Mouse (Mus musculus) ES-E14 (cell line): ENCODE data around the gene Ccn6. TPM values are rescaled to one million over a fixed set of nuclear protein-coding genes. Genes with fewer than 3 reads are reported as not detected.

Experiments used
- DNase-seq: peaks from one replicate; pipeline ENCODE4 v3.0.0-alpha.2; 2013; ENCODE audit warnings: low read depth, low spot score
- H3K27ac ChIP-seq: 2 replicates; pipeline ENCODE4 v1.5.1; 2012; ENCODE audit warnings: low read depth, mild to moderate bottlenecking, low read length, moderate library complexity, mixed read lengths; ENCODE audit not compliant: poor library complexity, insufficient read depth, severe bottlenecking
- H3K36me3 ChIP-seq: 2 replicates; pipeline ENCODE4 v1.6.1; 2012; ENCODE audit warnings: mild to moderate bottlenecking, low read length, moderate library complexity, mixed read lengths; ENCODE audit not compliant: control insufficient read depth, poor library complexity, insufficient read depth, severe bottlenecking
- H3K4me1 ChIP-seq, 2 experiments: fragments of 150-350 bp in 1 of 2; sonication (generic) in 1 of 2; 2 replicates each; pipeline ENCODE4 v1.6.1; 2012; ENCODE audit warnings: low read length in 2 of 2, mild to moderate bottlenecking in 1 of 2, mixed read lengths in 1 of 2; ENCODE audit not compliant: control insufficient read depth in 2 of 2, insufficient read depth in 2 of 2, poor library complexity in 1 of 2
- H3K4me3 ChIP-seq, 2 experiments: fragments of 150-350 bp in 1 of 2; sonication (generic) in 1 of 2; 2 replicates each; pipeline ENCODE4 v1.5.1; 2012; ENCODE audit warnings: low read length in 2 of 2, low read depth in 1 of 2, mild to moderate bottlenecking in 1 of 2, mixed read lengths in 1 of 2; ENCODE audit not compliant: insufficient read depth in 1 of 2, poor library complexity in 1 of 2, severe bottlenecking in 1 of 2
- H3K9ac ChIP-seq: 2 replicates; pipeline ENCODE4 v1.6.1; 2012; ENCODE audit warnings: low read depth, mild to moderate bottlenecking, low read length, mixed read lengths; ENCODE audit not compliant: poor library complexity, insufficient read depth, severe bottlenecking
- H3K9me3 ChIP-seq: fragments of 150-350 bp; sonication (generic); 2 replicates; pipeline ENCODE4 v1.6.1; 2012; ENCODE audit warnings: low read depth, mild to moderate bottlenecking, low read length; ENCODE audit not compliant: control insufficient read depth, insufficient read depth
- CHD2 ChIP-seq: IDR thresholded peaks from 2 replicates; pipeline ENCODE4 v1.6.1; 2014; ENCODE audit warnings: mild to moderate bottlenecking, low read depth, low read length, inconsistent platforms
- HCFC1 ChIP-seq: IDR thresholded peaks from 2 replicates; pipeline ENCODE4 v1.6.1; 2012; ENCODE audit warnings: low read length, inconsistent platforms, borderline replicate concordance; ENCODE audit not compliant: insufficient read depth
- MAFK ChIP-seq: IDR thresholded peaks from 2 replicates; pipeline ENCODE4 v1.6.1; 2014; ENCODE audit warnings: mild to moderate bottlenecking, low read depth, low read length, inconsistent platforms; ENCODE audit not compliant: insufficient read depth
- ZC3H11A ChIP-seq: IDR thresholded peaks from 2 replicates; pipeline ENCODE4 v1.6.1; 2012; ENCODE audit warnings: low read depth, mild to moderate bottlenecking, inconsistent platforms, low read length, borderline replicate concordance
- ZNF384 ChIP-seq: IDR thresholded peaks from 2 replicates; pipeline ENCODE4 v1.6.1; 2012; ENCODE audit warnings: low read depth, low read length, inconsistent platforms
- in situ Hi-C, 2 experiments: fragments of 600-800 bp; cut with MboI; formaldehyde crosslinking; loops; one replicate each; pipeline ENCODE4 v1.15.1; 2025; ENCODE audit warnings: low sequenced_read_pairs in 2 of 2, inconsistent platforms in 1 of 2; ENCODE audit not compliant: unreplicated experiment in 2 of 2
- total RNA-seq: library from RNA; depleted of rRNA; stranded (reverse); fragments of 300-350 nt; gene quantifications from 2 replicates; pipeline ENCODE4 v1.2.3, GENCODE M21; 2012

The Ccn6 gene
- total RNA-seq, 1 experiment = not detected

- H3K36me3 ChIP-seq = no peaks in the 10 kb centered on the region
- H3K4me3 ChIP-seq = peak overlapping the region; percentile 56 to 67
- in situ Hi-C loops = loop anchor here (5.0 to 10.0 kb wide), 2 partner anchors 350 to 353 kb away; no protein-coding TSS in a partner anchor
- TF ChIP-seq ZNF384 (no peak), MAFK (no peak), CHD2 (no peak), ZC3H11A (0 out of 2 replicates have a peak, but pooled peaks have one; percentile 14), HCFC1 (no peak)
- DNase-seq = peak; percentile 75
- H3K27ac ChIP-seq = no peak overlapping the region
- H3K4me1 ChIP-seq = peaks cover 2 to 5% of the 10 kb centered on the region in 2 experiments; a peak in 2 of 4 replicates
- H3K9me3 ChIP-seq = no peaks in the 10 kb centered on the region
- H3K9ac ChIP-seq = no peak overlapping the region
Measured at GRCm38 (mm10) chr10:39171603-39172539, 8.3 kb upstream of the Ccn6 start.

GRCm38 (mm10) chr10:39171134-39171533 lies 7.5 kb upstream of the Ccn6 start:
- Histone ChIP-seq H3K4me1 (peaks cover 2 to 5% of the 10 kb centered on the region in 2 experiments; a peak in 2 of 4 replicates), H3K27ac (no peak overlapping the region), H3K9me3 (no peaks in the 10 kb centered on the region), H3K4me3 (peak overlapping the region; percentile 56 to 67), H3K36me3 (no peaks in the 10 kb centered on the region), H3K9ac (no peak overlapping the region)
- in situ Hi-C loops = loop anchor here (5.0 to 10.0 kb wide), 2 partner anchors 351 to 354 kb away; no protein-coding TSS in a partner anchor
- peak; percentile 80 for DNase-seq
- TF ChIP-seq ZC3H11A (peak; percentile 94), CHD2 (no peak)

GRCm38 (mm10) chr10:39170706-39171105 lies 7.1 kb upstream of the Ccn6 start:
- Histone ChIP-seq H3K9me3 (no peaks in the 10 kb centered on the region), H3K27ac (no peak overlapping the region)
- no peak for DNase-seq

GRCm38 (mm10) chr10:39170181-39170580 lies 6.6 kb upstream of the Ccn6 start:
- TF ChIP-seq ZNF384 = no peak
- TF ChIP-seq ZC3H11A = peak; percentile 82; the same call in 1 of the 2 replicates
- H3K36me3 ChIP-seq = no peaks in the 10 kb centered on the region
- in situ Hi-C loops = loop anchor here (5.0 to 10.0 kb wide), 2 partner anchors 352 to 355 kb away; no protein-coding TSS in a partner anchor
- H3K9ac ChIP-seq = no peak overlapping the region
- no peak overlapping the region for H3K4me3 ChIP-seq
- peaks cover 4 to 5% of the 10 kb centered on the region in 2 experiments; a peak in 3 of 4 replicates for H3K4me1 ChIP-seq
- DNase-seq = peak; percentile 61
- no peaks in the 10 kb centered on the region for H3K9me3 ChIP-seq
- H3K27ac ChIP-seq = no peak overlapping the region

More at GRCm38 (mm10) chr10:39170706-39171105, 7.1 kb upstream of the Ccn6 start:
- in situ Hi-C loops = loop anchor here (5.0 to 10.0 kb wide), 2 partner anchors 352 to 354 kb away; no protein-coding TSS in a partner anchor
- Histone ChIP-seq H3K4me1 (peaks cover 2 to 5% of the 10 kb centered on the region in 2 experiments; a peak in 3 of 4 replicates), H3K36me3 (no peaks in the 10 kb centered on the region), H3K9ac (no peak overlapping the region), H3K4me3 (no peak overlapping the region)
- TF ChIP-seq MAFK (no peak), ZC3H11A (no peak), HCFC1 (no peak), CHD2 (no peak), ZNF384 (no peak)
